Mouse (Mus musculus) limb, embryonic 14.5 days (tissue): Measurements from ENCODE around the gene Clec4a4. TPM values are rescaled to one million over a fixed set of nuclear protein-coding genes. Genes with fewer than 3 reads are reported as not detected.

Experiments used
- ATAC-seq: fragments of 200-750 bp; cut with Nextera tagmentation; 2 replicates; pipeline ENCODE4 v1.8.0; 2017; ENCODE audit warnings: low read depth, moderate number of reproducible peaks, moderate TSS enrichment; ENCODE audit not compliant: low FRiP score
- DNase-seq: peaks from one replicate; pipeline ENCODE4 v3.0.0-alpha.2; 2015; ENCODE audit warnings: low spot score
- H3K27ac ChIP-seq: fragments of 300-500 bp; sonication (generic); replicated peaks from 2 replicates; pipeline ENCODE4 v1.5.1; 2014; ENCODE audit warnings: low read depth, mild to moderate bottlenecking, low read length, moderate library complexity, mixed read lengths
- H3K27me3 ChIP-seq: fragments of 300-500 bp; sonication (generic); 2 replicates; pipeline ENCODE4 v1.6.1; 2014; ENCODE audit warnings: low read length, mixed read lengths; ENCODE audit not compliant: control insufficient read depth, insufficient read depth
- H3K36me3 ChIP-seq: fragments of 300-500 bp; sonication (generic); 2 replicates; pipeline ENCODE4 v1.6.1; 2014; ENCODE audit warnings: mild to moderate bottlenecking, low read length, moderate library complexity, mixed read lengths; ENCODE audit not compliant: control insufficient read depth, insufficient read depth
- H3K4me1 ChIP-seq: fragments of 300-500 bp; sonication (generic); 2 replicates; pipeline ENCODE4 v1.6.1; 2014; ENCODE audit warnings: antibody characterized with exemption, low read length, mixed read lengths; ENCODE audit not compliant: control insufficient read depth, insufficient read depth
- H3K4me2 ChIP-seq: fragments of 300-500 bp; sonication (generic); replicated peaks from 2 replicates; pipeline ENCODE4 v1.6.1; 2014; ENCODE audit warnings: low read depth, mild to moderate bottlenecking, low read length, moderate library complexity; ENCODE audit not compliant: severe bottlenecking
- H3K4me3 ChIP-seq: fragments of 300-500 bp; sonication (generic); replicated peaks from 2 replicates; pipeline ENCODE4 v1.5.1; 2014; ENCODE audit warnings: low read length
- H3K9ac ChIP-seq: fragments of 300-500 bp; sonication (generic); 2 replicates; pipeline ENCODE4 v1.6.1; 2014; ENCODE audit warnings: mild to moderate bottlenecking, low read depth, low read length, moderate library complexity; ENCODE audit not compliant: severe bottlenecking
- H3K9me3 ChIP-seq: fragments of 300-500 bp; sonication (generic); 2 replicates; pipeline ENCODE4 v1.6.1; 2016; ENCODE audit warnings: low read length; ENCODE audit not compliant: control insufficient read depth
- POLR2A ChIP-seq: fragments of 200-500 bp; IDR thresholded peaks from 2 replicates; pipeline ENCODE4 v1.8.0; 2012; ENCODE audit warnings: inconsistent platforms, mild to moderate bottlenecking, moderate library complexity, borderline replicate concordance; ENCODE audit not compliant: insufficient read depth, insufficient read length; ENCODE audit errors: extremely low read depth
- WGBS: fragments of 180-500 bp; shearing (Covaris S2); extraction: QIAGEN DNeasy Blood & Tissue Kit; methylation state at CpG from one replicate; pipeline ENCODE4 v1.1.7; 2014; 5-methylcytosine and 5-hydroxymethylcytosine counted together
- polyA plus RNA-seq, 2 experiments: library from polyadenylated mRNA; depleted of rRNA in 1 of 2; stranded (reverse) in 1 of 2; unstranded in 1 of 2; fragments of >200 nt; fragmentation: Nextera tagmentation in 1 of 2; extraction: Ambion mirVana in 1 of 2; gene quantifications; 2 replicates each; pipeline versions ENCODE4 v1.2.1 to v1.2.3; 2012 to 2014

Gene Clec4a4
- polyA plus RNA-seq, 2 experiments: not detected

DNA sequence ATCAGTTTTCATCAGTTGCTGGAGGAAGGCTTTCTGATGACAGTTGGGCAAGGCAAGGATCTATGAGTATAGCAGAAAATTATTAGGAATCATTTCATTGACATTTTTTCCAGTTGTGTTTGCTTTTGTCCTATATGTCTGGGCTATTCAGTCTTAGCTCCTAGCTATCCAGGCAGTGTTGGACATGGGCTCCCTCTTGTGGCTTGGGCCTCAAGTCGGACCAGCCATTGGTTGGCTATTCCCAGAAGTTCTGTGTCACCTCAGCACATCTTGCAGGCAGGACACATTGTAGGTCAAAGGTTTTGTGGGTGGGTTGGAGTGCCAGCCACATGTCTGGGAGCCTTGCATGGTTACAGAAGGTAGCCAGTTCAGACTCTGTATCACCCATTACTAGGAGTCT, 15.4 kb downstream of the Clec4a4 start:
- DNase-seq (no peak), ATAC-seq (no peak)
- no peaks in the 10 kb centered on the region for H3K27me3 ChIP-seq
- H3K4me1 ChIP-seq: no peaks in the 10 kb centered on the region
- TF ChIP-seq POLR2A: no peak
- no peaks in the 10 kb centered on the region for H3K36me3 ChIP-seq
- no peak overlapping the region for H3K4me3 ChIP-seq
- no peak overlapping the region for H3K27ac ChIP-seq
- H3K9ac ChIP-seq: no peak overlapping the region
- H3K4me2 ChIP-seq: no peak overlapping the region
- H3K9me3 ChIP-seq: no peaks in the 10 kb centered on the region
- 78% methylated on average over 1 of the region's 1 CpGs for WGBS

GRCm38 (mm10) chr6:123049742-123050372, 59.7 kb downstream of the Clec4a4 start, which contains the start of gene Clec4b1:
Gene Clec4b1, plus strand, starts transcription at chr6:123049962.
- DNase-seq (no peak), ATAC-seq (no peak)
- H3K36me3 ChIP-seq: no peaks in the 10 kb centered on the region
- H3K27ac ChIP-seq: no peak within 1 kb of the TSS
- no peak within 1 kb of the TSS for H3K4me2 ChIP-seq
- no peak within 1 kb of the TSS for H3K9ac ChIP-seq
- WGBS: 73% methylated on average over 2 of the region's 2 CpGs
- no peak for TF ChIP-seq POLR2A
- H3K4me1 ChIP-seq: no peaks in the 10 kb centered on the region
- no peak within 1 kb of the TSS for H3K4me3 ChIP-seq
- H3K27me3 ChIP-seq: no peaks in the 10 kb centered on the region
- no peaks in the 10 kb centered on the region for H3K9me3 ChIP-seq

Other genes starting within 250 kb of the Clec4a4 start
- 46.5 and 48.2 TPM in 2 replicates for gene Slc2a3, start 188.7 kb upstream of the Clec4a4 start, polyA plus RNA-seq (2012; rRNA removed)
- 71.6 and 78.8 TPM in 2 replicates for gene Slc2a3, start 188.7 kb upstream of the Clec4a4 start, polyA plus RNA-seq (2014; fragmentation: Nextera tagmentation; extraction: Ambion mirVana)
- 13.4 and 15.1 TPM in 2 replicates for gene Foxj2, start 170.5 kb upstream of the Clec4a4 start, polyA plus RNA-seq (2012; rRNA removed)
- 9.3 and 11.8 TPM in 2 replicates for gene Foxj2, start 170.5 kb upstream of the Clec4a4 start, polyA plus RNA-seq (2014; fragmentation: Nextera tagmentation; extraction: Ambion mirVana)
- gene C3ar1, start 134.2 kb upstream of the Clec4a4 start, polyA plus RNA-seq (2012; rRNA removed): 4.1 and 5.0 TPM in 2 replicates
- gene C3ar1, start 134.2 kb upstream of the Clec4a4 start, polyA plus RNA-seq (2014; fragmentation: Nextera tagmentation; extraction: Ambion mirVana): 4.7 and 5.0 TPM in 2 replicates
- gene Necap1, start 115.9 kb upstream of the Clec4a4 start, polyA plus RNA-seq (2012; rRNA removed): 49.3 and 54.9 TPM in 2 replicates
- gene Necap1, start 115.9 kb upstream of the Clec4a4 start, polyA plus RNA-seq (2014; fragmentation: Nextera tagmentation; extraction: Ambion mirVana): 58.3 and 58.9 TPM in 2 replicates
- gene Clec4a1, start 68.5 kb upstream of the Clec4a4 start, polyA plus RNA-seq (2012; rRNA removed): 3.4 and 3.8 TPM in 2 replicates
- 4.2 and 6.2 TPM in 2 replicates for gene Clec4a1, start 68.5 kb upstream of the Clec4a4 start, polyA plus RNA-seq (2014; fragmentation: Nextera tagmentation; extraction: Ambion mirVana)
- gene Clec4a3, start 37.9 kb upstream of the Clec4a4 start, polyA plus RNA-seq (2012; rRNA removed): 1.3 and 1.4 TPM in 2 replicates
- 4.0 and 4.4 TPM in 2 replicates for gene Clec4a3, start 37.9 kb upstream of the Clec4a4 start, polyA plus RNA-seq (2014; fragmentation: Nextera tagmentation; extraction: Ambion mirVana)
- gene Clec4b1, start 59.6 kb downstream of the Clec4a4 start, polyA plus RNA-seq (2012; rRNA removed): not detected in 2 replicates
- gene Clec4b1, start 59.6 kb downstream of the Clec4a4 start, polyA plus RNA-seq (2014; fragmentation: Nextera tagmentation; extraction: Ambion mirVana): not detected in 2 replicates
- gene Clec4a2, start 116.1 kb downstream of the Clec4a4 start, polyA plus RNA-seq (2012; rRNA removed): 1.9 and 2.3 TPM in 2 replicates
- 4.5 and 5.9 TPM in 2 replicates for gene Clec4a2, start 116.1 kb downstream of the Clec4a4 start, polyA plus RNA-seq (2014; fragmentation: Nextera tagmentation; extraction: Ambion mirVana)
- not detected in 2 replicates for gene Clec4b2, start 182.5 kb downstream of the Clec4a4 start, polyA plus RNA-seq (2012; rRNA removed)
- gene Clec4b2, start 182.5 kb downstream of the Clec4a4 start, polyA plus RNA-seq (2014; fragmentation: Nextera tagmentation; extraction: Ambion mirVana): not detected in 2 replicates
- 1.9 and 2.2 TPM in 2 replicates for gene Clec4n, start 239.5 kb downstream of the Clec4a4 start, polyA plus RNA-seq (2012; rRNA removed)
- 2.7 and 3.7 TPM in 2 replicates for gene Clec4n, start 239.5 kb downstream of the Clec4a4 start, polyA plus RNA-seq (2014; fragmentation: Nextera tagmentation; extraction: Ambion mirVana)